Mouse (Mus musculus): Measurements from ENCODE around the gene Dctn3. TPM values are rescaled to one million over a fixed set of nuclear protein-coding genes. Genes with fewer than 3 reads are reported as not detected.
A peak's percentile ranks its signal among the peaks of the same experiment; 100 is the strongest.
"Not testable (repeated sequence)": the region's sequence is repeated elsewhere in the genome, so short reads cannot be mapped to it uniquely, and the experiment has no call there.

The Dctn3 gene
- polyA plus RNA-seq, 1 experiment from 2014 or later = 104 TPM

DNA sequence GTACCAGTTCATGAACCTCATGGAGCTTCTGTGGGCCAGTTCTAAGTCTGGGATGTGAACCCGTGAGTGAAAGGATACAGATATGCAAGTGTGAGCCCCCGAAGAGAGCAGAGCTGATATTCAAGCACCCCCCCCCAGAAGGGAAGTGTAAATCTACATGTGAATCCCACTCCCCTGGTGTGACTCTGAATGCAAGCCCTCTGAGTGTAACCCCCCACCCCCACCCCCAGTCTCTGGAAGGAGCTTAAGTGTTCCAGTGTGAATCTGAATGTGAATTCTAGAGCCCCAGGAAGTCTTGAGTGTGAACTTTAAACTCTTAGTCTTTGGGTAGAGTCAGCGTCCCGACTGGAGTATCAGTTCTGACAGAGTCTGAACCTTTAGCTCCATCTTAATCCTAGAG, 29.5 kb downstream of the Dctn3 start:
- H3K9me3 ChIP-seq; H3K36me3 ChIP-seq; H3K4me3 ChIP-seq; ATAC-seq (ENCODE audit: low FRiP score, low read depth); H3K9ac ChIP-seq; H3K4me2 ChIP-seq (replicated peaks); H3K4me1 ChIP-seq; H3K27ac ChIP-seq: not testable (repeated sequence)
- 20% methylated on average over 4 of the region's 4 CpGs for WGBS
- peaks cover 16% of the 10 kb centered on the region for H3K27me3 ChIP-seq

DNA sequence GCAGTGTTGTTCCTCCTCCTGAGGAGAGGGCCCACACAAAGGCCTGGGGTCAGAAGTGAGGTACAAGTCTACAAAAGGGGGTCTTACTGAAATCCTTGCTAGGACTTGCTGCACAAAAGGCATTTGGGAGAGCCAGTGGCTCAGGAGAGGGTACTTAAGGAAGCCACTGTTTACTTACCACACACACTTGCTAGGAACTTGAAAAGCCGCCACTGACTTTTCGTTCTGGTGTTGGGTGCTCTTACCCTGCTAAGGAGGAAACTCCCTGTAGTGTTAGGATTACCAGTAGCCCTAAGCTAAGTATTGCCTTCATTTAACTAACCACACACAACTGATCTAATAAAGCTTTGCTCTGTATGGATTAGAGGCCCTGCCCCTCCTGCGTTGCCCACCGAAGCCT, 33.0 kb downstream of the Dctn3 start:
- H3K4me2 ChIP-seq (replicated peaks); H3K27ac ChIP-seq; H3K9me3 ChIP-seq; H3K36me3 ChIP-seq; ATAC-seq (ENCODE audit: low FRiP score, low read depth); H3K4me1 ChIP-seq; H3K9ac ChIP-seq; H3K4me3 ChIP-seq: not testable (repeated sequence)
- peaks cover 18% of the 10 kb centered on the region for H3K27me3 ChIP-seq
- WGBS = no CpG with 5 or more reads among the region's 4 CpGs

DNA sequence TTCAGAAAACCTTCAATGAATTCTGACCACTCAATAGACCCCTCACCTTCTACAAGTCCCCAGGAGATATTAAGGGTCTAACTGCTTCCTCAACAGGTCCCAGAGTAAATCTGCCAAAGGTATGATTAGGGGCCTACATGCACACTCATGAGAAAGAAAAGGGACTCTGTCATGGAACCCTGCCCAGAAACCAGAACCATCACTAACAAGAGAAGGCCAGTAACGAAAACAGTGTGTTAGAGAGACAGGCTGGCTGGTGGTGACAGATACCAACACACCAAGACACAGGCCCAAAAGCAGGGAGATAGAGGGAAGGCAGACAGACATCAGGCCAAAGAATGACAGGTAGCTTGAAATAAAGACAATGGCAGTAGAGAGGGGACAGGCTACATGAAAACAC, 34.4 kb downstream of the Dctn3 start:
- not testable (repeated sequence) for ATAC-seq (ENCODE audit: low FRiP score, low read depth)
- H3K27me3 ChIP-seq = peaks cover 18% of the 10 kb centered on the region
- 54% methylated on average over 1 of the region's 1 CpGs for WGBS

DNA sequence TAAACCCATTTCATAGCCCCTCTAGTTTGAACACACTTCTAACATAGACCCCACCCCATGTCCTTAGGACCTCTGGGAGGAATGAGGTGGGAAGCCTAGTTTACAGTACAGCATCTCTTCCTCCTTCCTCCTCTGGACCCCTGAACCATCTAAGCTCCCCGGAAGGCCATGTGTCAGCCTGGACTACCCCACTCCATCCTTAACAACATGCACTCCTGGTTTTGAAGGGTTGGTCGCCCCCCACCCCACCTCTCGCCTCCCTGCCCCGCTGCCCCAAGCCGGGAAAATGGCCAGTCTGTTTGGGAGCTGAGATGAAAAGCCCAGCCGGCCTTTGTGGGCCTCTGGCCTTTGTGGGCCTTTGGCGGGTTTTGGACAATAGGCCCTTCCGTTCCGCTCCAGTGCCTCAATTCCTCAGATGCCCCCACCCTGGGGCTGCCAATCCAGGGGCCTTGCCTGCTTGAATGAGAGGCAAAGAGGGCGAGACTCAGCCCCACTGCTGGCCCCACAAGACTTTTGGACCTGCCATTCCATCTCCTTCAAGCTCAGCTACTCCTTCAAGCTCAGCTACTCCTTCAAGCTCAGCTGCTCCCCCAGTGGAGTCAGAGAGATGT, 37.0 kb downstream of the Dctn3 start:
- not testable (repeated sequence) for H3K9me3 ChIP-seq; H3K9ac ChIP-seq; ATAC-seq (ENCODE audit: low FRiP score, low read depth); H3K4me2 ChIP-seq (replicated peaks); H3K4me1 ChIP-seq; H3K36me3 ChIP-seq; H3K27ac ChIP-seq; H3K4me3 ChIP-seq
- H3K27me3 ChIP-seq = peaks cover 28% of the 10 kb centered on the region
- 58% methylated on average over 10 of the region's 10 CpGs for WGBS

More for the DNA sequence above, 34.4 kb downstream of the Dctn3 start:
- not testable (repeated sequence) for H3K4me1 ChIP-seq; H3K4me2 ChIP-seq (replicated peaks); H3K27ac ChIP-seq; H3K9ac ChIP-seq; H3K4me3 ChIP-seq; H3K9me3 ChIP-seq; H3K36me3 ChIP-seq

DNA sequence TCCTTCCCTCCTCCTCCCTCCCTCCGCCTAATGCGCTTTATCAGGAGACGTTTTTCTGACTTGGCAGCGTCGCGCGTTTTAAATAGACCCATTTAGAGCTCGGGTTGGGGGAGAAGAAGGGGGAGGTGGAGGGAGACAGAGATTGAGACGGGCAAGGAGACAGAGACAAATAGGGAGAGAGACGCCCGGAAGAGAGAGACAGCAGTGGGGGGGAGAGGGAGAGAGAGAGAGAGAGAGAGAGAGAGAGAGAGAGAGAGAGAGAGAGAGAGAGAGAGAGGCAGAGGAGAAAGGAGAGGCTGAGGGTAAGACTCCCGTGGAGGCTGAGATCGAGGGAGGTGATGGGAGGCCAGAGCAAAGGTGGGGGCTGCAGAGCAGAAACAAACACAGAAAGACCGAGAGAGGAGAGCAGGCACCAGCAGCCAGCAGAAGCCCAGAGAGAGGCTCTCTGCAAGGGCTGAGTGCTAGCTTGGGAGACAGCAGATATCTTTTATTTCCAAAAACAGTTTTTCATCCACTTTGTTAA, 38.0 kb downstream of the Dctn3 start:
- peaks cover 37% of the 10 kb centered on the region for H3K27me3 ChIP-seq
- not testable (repeated sequence) for H3K4me2 ChIP-seq (replicated peaks); H3K4me3 ChIP-seq; H3K4me1 ChIP-seq; H3K9me3 ChIP-seq; H3K36me3 ChIP-seq; ATAC-seq (ENCODE audit: low FRiP score, low read depth); H3K9ac ChIP-seq; H3K27ac ChIP-seq
- WGBS = 3% methylated on average over 13 of the region's 14 CpGs

DNA sequence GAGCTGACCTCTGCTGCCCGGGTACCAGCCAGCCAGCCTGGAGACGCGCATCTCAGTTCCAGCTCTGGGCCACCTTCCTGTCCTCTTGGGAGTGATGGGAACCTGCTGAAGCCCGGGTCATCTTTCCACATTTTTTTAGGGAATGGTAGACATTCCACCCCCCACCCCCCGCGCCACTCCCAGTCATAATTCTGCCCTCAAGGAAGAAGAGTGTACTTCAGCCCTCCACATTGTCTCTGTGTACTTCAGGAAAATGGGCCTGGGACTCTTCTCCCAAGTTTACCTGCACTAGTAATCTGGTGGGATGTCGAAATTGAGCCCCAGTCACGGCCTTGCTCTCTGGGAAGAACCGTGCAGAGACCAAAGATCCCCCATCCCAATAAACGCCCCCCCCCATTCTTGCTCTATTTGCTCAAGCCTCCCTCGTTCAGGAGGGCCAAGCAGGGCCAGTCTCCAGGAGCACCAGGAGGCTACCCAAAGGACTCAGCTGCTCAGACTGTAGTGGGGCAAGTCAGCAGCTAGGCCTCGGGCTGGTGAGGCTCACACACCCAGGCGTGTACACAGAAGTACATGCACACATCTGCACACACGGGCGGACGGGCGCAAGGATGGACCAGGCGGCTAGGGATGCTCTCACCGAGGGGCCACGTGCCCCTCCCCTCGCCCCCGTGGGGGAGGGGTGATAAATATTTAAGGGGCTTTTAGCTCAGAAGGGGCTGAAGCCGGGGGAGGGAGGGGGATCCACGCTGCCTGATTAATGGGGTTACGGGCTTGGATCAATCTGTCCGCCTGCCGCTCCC, 38.6 kb downstream of the Dctn3 start:
- H3K27me3 ChIP-seq = peaks cover 44% of the 10 kb centered on the region

DNA sequence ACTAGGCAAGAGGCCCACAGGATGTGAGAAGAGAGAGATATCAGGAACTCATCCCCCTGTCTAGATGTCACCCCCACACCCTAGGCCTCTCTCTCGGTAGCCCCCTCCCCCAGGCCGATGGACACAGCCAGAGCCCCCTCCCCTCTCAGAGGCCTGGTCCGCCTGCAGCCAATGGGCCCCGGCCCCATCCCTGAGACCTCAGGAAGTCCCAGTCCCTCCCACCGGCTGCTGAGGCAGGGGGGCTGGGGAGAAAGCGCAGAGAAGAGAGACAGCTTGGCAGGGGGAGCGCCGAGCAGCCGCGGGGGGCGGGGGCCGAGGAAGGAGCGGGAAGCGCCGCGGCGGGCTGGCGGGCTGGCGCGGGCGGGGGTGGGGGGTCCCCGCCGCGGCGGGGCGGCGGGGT, 39.7 kb downstream of the Dctn3 start:
- H3K4me2 ChIP-seq (replicated peaks) = peak overlapping the region; percentile 55
- H3K4me1 ChIP-seq = peaks cover 18% of the 10 kb centered on the region
- peak; percentile 37; the same call in 1 of the 2 replicates for ATAC-seq (ENCODE audit: low FRiP score, low read depth)
- H3K9me3 ChIP-seq, H3K36me3 ChIP-seq, H3K27ac ChIP-seq, H3K9ac ChIP-seq: not testable (repeated sequence)
- peak overlapping the region; percentile 27 for H3K4me3 ChIP-seq
- 0% methylated on average over 8 of the region's 27 CpGs for WGBS
- H3K27me3 ChIP-seq = peaks cover 54% of the 10 kb centered on the region

More for the DNA sequence above, 38.6 kb downstream of the Dctn3 start:
- Histone ChIP-seq H3K4me2 (replicated peaks) (peak overlapping the region; percentile 47), H3K4me1 (peaks cover 15% of the 10 kb centered on the region), H3K4me3 (peak overlapping the region; percentile 10; the same call in 1 of the 2 replicates)
- not testable (repeated sequence) for H3K9ac ChIP-seq; H3K9me3 ChIP-seq; H3K27ac ChIP-seq; H3K36me3 ChIP-seq; ATAC-seq (ENCODE audit: low FRiP score, low read depth)
- 4% methylated on average over 23 of the region's 27 CpGs for WGBS

DNA sequence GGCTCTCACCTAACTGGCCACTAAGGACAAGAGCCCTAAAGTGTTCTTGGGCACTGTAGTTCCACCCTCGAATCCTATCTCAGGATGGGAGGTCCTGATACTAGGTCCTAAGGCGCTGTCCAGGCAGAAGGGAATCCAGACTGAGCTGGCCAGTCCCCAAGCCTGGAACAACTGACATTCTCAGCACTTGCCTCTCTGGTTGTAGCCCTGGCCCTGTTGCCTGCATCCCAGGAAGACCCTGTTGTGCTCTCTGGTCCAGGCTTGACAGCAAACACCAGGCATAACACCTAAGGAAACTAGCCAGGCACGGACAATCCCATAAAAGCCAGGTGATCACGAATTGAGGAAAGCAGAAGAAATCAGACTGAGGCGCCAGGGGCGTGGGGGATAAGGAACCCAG, 40.2 kb downstream of the Dctn3 start:
- no peak overlapping the region for H3K4me3 ChIP-seq
- WGBS = 16% methylated on average over 6 of the region's 6 CpGs
- H3K9me3 ChIP-seq = no peaks in the 10 kb centered on the region
- peaks cover 59% of the 10 kb centered on the region for H3K27me3 ChIP-seq
- H3K27ac ChIP-seq = no peak overlapping the region
- no peaks in the 10 kb centered on the region for H3K36me3 ChIP-seq
- no peak overlapping the region for H3K4me2 ChIP-seq (replicated peaks)
- no peak overlapping the region for H3K9ac ChIP-seq
- ATAC-seq (ENCODE audit: low FRiP score, low read depth) = peak; percentile 21; the same call in 1 of the 2 replicates
- peaks cover 18% of the 10 kb centered on the region for H3K4me1 ChIP-seq

DNA sequence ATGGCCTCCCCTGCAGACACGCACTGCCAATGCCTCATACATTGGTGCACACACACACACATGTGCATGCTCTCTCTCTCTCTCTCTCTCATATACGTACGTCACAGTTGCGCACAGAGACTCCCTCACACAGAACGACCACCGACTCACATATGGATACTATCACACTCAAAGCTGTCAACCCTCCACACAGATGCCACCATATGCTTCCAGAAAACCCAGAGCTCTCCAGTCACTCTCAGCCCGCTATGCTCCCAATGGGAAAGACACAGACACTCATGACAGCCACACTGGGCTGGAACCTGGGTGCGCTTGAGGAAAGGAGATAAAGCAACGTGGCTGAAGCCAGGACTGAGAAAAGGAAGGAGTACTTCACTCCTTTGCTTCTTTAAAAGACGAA, 41.0 kb downstream of the Dctn3 start:
- Histone ChIP-seq H3K36me3 (no peaks in the 10 kb centered on the region), H3K9me3 (no peaks in the 10 kb centered on the region), H3K9ac (no peak overlapping the region), H3K27ac (0 out of 2 replicates have a peak overlapping the region, but pooled peaks have one; percentile 1), H3K4me3 (no peak overlapping the region), H3K4me2 (replicated peaks) (no peak overlapping the region), H3K27me3 (peaks cover 68% of the 10 kb centered on the region), H3K4me1 (peaks cover 26% of the 10 kb centered on the region)
- no peak for ATAC-seq (ENCODE audit: low FRiP score, low read depth)
- WGBS = 60% methylated on average over 10 of the region's 10 CpGs

DNA sequence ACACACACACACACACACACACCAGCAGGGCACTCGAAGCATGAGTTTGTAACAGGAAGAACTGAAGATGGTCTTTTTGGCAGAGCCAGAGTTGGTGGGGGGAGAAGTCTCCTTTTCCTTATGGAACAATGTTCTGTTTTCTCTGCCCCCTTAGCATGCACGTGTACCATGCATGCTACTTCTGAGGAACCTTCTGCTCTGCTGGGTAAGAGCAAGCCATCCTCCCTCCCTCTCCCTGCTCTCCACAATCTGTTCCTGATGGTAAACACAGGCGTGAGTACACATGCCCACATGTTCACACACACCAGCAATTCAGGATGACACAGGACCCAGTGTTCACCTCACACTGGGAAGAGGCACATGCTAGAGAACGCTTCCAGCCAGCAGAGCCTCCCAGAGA, 41.8 kb downstream of the Dctn3 start:
- peaks cover 69% of the 10 kb centered on the region for H3K27me3 ChIP-seq
- H3K4me1 ChIP-seq = peaks cover 34% of the 10 kb centered on the region
- H3K36me3 ChIP-seq = no peaks in the 10 kb centered on the region
- no peaks in the 10 kb centered on the region for H3K9me3 ChIP-seq
- H3K9ac ChIP-seq = no peak overlapping the region
- H3K27ac ChIP-seq = no peak overlapping the region
- H3K4me3 ChIP-seq = no peak overlapping the region
- 50% methylated on average over 4 of the region's 4 CpGs for WGBS
- no peak overlapping the region for H3K4me2 ChIP-seq (replicated peaks)
- no peak for ATAC-seq (ENCODE audit: low FRiP score, low read depth)

DNA sequence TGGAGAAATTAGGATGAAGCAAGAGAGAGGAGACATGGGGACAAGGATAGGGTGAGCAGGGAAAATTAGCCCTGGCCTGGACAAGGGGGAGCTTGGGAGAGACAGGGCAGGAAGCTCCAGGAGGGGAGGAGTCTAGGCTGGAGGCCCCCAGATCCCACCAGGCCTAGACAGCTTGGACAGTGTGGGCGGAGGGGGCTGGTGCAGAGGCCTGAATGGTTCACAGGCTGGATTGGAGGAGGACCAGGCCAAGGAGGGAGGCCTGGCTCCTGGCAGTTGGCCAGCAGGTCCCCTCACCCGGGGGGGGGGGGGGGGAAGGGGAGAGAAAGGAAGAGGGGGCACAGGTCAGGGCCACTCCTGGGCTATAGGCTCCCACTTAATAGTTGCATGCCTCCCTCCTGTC, 43.7 kb downstream of the Dctn3 start:
- H3K36me3 ChIP-seq = no peaks in the 10 kb centered on the region
- no peak overlapping the region for H3K9ac ChIP-seq
- peaks cover 84% of the 10 kb centered on the region for H3K27me3 ChIP-seq
- no peak overlapping the region for H3K27ac ChIP-seq
- WGBS = 60% methylated on average over 1 of the region's 2 CpGs
- ATAC-seq (ENCODE audit: low FRiP score, low read depth) = no peak
- no peaks in the 10 kb centered on the region for H3K9me3 ChIP-seq
- no peak overlapping the region for H3K4me2 ChIP-seq (replicated peaks)
- no peak overlapping the region for H3K4me3 ChIP-seq
- peaks cover 33% of the 10 kb centered on the region for H3K4me1 ChIP-seq

DNA sequence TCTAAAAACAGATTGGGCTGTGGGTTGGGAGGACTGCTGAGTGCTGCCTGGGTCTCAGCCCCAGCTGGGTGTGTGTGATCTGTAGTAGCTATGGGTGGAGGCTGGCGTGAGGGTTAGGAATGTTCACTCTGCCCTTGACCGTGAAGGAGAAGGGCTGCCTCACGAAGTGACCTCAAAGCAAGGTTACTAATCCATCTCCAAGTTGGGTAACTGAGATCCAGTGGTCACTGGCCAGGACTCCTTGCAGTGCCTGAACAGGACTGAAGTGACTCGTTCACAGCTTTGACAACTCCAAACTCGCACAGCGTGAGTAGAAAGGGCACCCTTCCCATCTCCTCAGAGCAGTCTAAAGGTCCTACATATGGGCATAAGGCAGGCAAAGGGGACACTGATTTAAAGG, 44.1 kb downstream of the Dctn3 start:
- WGBS = 77% methylated on average over 6 of the region's 6 CpGs
- peaks cover 88% of the 10 kb centered on the region for H3K27me3 ChIP-seq
- H3K27ac ChIP-seq = no peak overlapping the region
- no peaks in the 10 kb centered on the region for H3K36me3 ChIP-seq
- H3K9ac ChIP-seq = no peak overlapping the region
- H3K4me2 ChIP-seq (replicated peaks) = no peak overlapping the region
- no peaks in the 10 kb centered on the region for H3K9me3 ChIP-seq
- H3K4me1 ChIP-seq = peaks cover 30% of the 10 kb centered on the region
- no peak for ATAC-seq (ENCODE audit: low FRiP score, low read depth)
- no peak overlapping the region for H3K4me3 ChIP-seq

Data from limb, embryonic 13.5 days (tissue).